Mouse (Mus musculus) hindbrain, embryonic 11.5 days (tissue): ENCODE results near the gene B3galnt1. TPM values are rescaled to one million over a fixed set of nuclear protein-coding genes. Genes with fewer than 3 reads are reported as not detected.

Experiments used
- ATAC-seq: fragments of 200-750 bp; cut with Nextera tagmentation; 2 replicates; pipeline ENCODE4 v1.8.0; 2017; ENCODE audit warnings: mild to moderate bottlenecking, moderate TSS enrichment, moderate library complexity; ENCODE audit not compliant: low FRiP score
- DNase-seq: peaks from one replicate; pipeline ENCODE4 v3.0.0-alpha.2; 2015; ENCODE audit warnings: low spot score
- H3K27ac ChIP-seq: fragments of 300-500 bp; sonication (generic); 2 replicates; pipeline ENCODE4 v1.5.1; 2014; ENCODE audit warnings: mild to moderate bottlenecking, low read depth, low read length
- H3K27me3 ChIP-seq: fragments of 300-500 bp; sonication (generic); 2 replicates; pipeline ENCODE4 v1.6.1; 2014; ENCODE audit warnings: mild to moderate bottlenecking, low read length, moderate library complexity, mixed read lengths; ENCODE audit not compliant: control insufficient read depth, insufficient read depth
- H3K36me3 ChIP-seq: fragments of 300-500 bp; sonication (generic); 2 replicates; pipeline ENCODE4 v1.6.1; 2014; ENCODE audit warnings: mild to moderate bottlenecking, low read length, moderate library complexity, mixed read lengths; ENCODE audit not compliant: control insufficient read depth, insufficient read depth
- H3K4me1 ChIP-seq: fragments of 300-500 bp; sonication (generic); replicated peaks from 2 replicates; pipeline ENCODE4 v1.6.1; 2014; ENCODE audit warnings: low read length, mixed read lengths; ENCODE audit not compliant: control insufficient read depth, insufficient read depth
- H3K4me2 ChIP-seq: fragments of 300-500 bp; sonication (generic); replicated peaks from 2 replicates; pipeline ENCODE4 v1.6.1; 2014; ENCODE audit warnings: mild to moderate bottlenecking, low read depth, low read length
- H3K4me3 ChIP-seq: fragments of 300-500 bp; sonication (generic); 2 replicates; pipeline ENCODE4 v1.5.1; 2014; ENCODE audit warnings: low read depth, low read length
- H3K9ac ChIP-seq: fragments of 300-500 bp; sonication (generic); 2 replicates; pipeline ENCODE4 v1.6.1; 2014; ENCODE audit warnings: low read depth, low read length
- H3K9me3 ChIP-seq: fragments of 300-500 bp; sonication (generic); 2 replicates; pipeline ENCODE4 v1.6.1; 2016; ENCODE audit warnings: low read length; ENCODE audit not compliant: control insufficient read depth
- WGBS: fragments of 180-500 bp; shearing (Covaris S2); extraction: QIAGEN DNeasy Blood & Tissue Kit; methylation state at CpG from one replicate; pipeline ENCODE4 v1.1.7; 2014; 5-methylcytosine and 5-hydroxymethylcytosine counted together
- polyA plus RNA-seq: library from polyadenylated mRNA; unstranded; fragments of >200 nt; fragmentation: Nextera tagmentation; extraction: Ambion mirVana; gene quantifications from 2 replicates; pipeline ENCODE4 v1.2.1, GENCODE M21; 2014

B3galnt1 gene
- polyA plus RNA-seq, 1 experiment from 2014 or later, result 46.6 TPM

- 80% methylated on average over 12 of the region's 12 CpGs for WGBS
- H3K27ac ChIP-seq, result no peak overlapping the region
- H3K4me2 ChIP-seq, result no peak overlapping the region
- H3K4me3 ChIP-seq, result no peak overlapping the region
- no peaks in the 10 kb centered on the region for H3K36me3 ChIP-seq
- no peaks in the 10 kb centered on the region for H3K27me3 ChIP-seq
- ATAC-seq (no peak), DNase-seq (no peak)
- no peaks in the 10 kb centered on the region for H3K9me3 ChIP-seq
- H3K4me1 ChIP-seq, result no peaks in the 10 kb centered on the region
- no peak overlapping the region for H3K9ac ChIP-seq
Measured at GRCm38 (mm10) chr3:69556092-69556778, 42.5 kb downstream of the B3galnt1 start.

GRCm38 (mm10) chr3:69555511-69555910 lies 43.2 kb downstream of the B3galnt1 start:
- no peaks in the 10 kb centered on the region for H3K27me3 ChIP-seq
- WGBS, result 86% methylated on average over 6 of the region's 6 CpGs
- H3K9ac ChIP-seq, result no peak overlapping the region
- no peaks in the 10 kb centered on the region for H3K9me3 ChIP-seq
- no peaks in the 10 kb centered on the region for H3K4me1 ChIP-seq
- H3K27ac ChIP-seq, result no peak overlapping the region
- DNase-seq (no peak), ATAC-seq (no peak)
- no peak overlapping the region for H3K4me3 ChIP-seq
- no peak overlapping the region for H3K4me2 ChIP-seq
- no peaks in the 10 kb centered on the region for H3K36me3 ChIP-seq

DNA sequence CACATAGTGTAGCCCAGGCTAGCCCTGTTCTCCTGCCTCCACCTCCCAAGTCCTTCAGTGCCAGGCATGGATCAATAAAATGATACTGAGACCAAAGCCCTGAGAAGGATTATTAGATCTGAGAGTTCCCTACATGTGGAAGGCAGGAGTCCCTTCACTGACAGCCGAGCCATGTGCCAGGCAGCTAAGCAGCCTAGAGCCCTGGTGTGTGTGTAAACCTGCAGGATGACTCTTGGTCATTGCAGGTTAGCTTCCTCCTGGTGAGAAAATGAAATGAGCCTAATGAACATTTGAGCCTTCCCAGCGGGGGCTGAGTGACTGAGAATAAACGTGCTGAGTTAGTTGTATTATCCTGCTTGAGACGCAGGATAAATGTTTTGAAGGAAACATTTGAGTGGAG lies 49.2 kb downstream of the B3galnt1 start:
- Histone ChIP-seq H3K9ac (no peak overlapping the region), H3K27me3 (no peaks in the 10 kb centered on the region), H3K4me1 (no peaks in the 10 kb centered on the region; the same call in 1 of the 2 replicates), H3K4me2 (no peak overlapping the region), H3K4me3 (no peak overlapping the region), H3K36me3 (no peaks in the 10 kb centered on the region), H3K9me3 (no peaks in the 10 kb centered on the region), H3K27ac (no peak overlapping the region)
- 79% methylated on average over 4 of the region's 4 CpGs for WGBS
- DNase-seq (no peak), ATAC-seq (no peak)

DNA sequence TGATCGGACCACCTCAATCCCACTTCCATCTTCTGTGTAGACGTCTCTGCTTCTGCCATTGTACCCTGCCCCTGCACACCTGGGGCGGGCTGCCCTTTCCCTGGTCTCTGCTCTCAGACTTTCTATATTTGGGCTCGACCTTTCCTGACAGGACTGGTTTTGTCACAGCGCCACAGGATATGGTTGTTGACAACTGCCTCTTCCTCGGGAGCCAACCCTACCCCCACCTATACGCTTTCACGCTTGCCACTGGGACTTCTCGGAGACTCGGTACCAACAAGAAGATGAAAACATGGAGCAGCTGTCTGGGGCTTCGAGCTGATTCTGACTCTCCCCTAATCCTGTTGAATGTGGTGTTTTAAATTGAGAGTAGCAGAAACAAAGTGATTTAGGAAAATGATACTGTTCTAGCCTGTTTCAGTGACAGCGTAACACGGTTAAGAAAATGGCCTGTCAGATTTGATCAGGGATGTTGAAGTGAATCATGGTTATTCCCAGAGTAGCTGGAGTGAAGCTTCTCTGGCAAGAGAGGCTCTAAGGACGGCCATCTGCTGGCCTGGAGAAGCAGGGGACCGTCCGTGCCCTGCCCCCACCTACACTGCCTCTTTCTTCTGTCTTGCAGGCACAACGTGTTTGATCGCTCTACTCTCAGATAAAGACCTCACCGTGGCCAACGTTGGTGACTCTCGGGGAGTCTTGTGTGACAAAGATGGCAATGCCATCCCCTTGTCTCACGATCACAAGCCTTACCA lies 49.9 kb downstream of the B3galnt1 start:
- Histone ChIP-seq H3K4me1 (no peaks in the 10 kb centered on the region; the same call in 1 of the 2 replicates), H3K4me2 (no peak overlapping the region), H3K9ac (no peak overlapping the region), H3K27ac (no peak overlapping the region), H3K9me3 (no peaks in the 10 kb centered on the region), H3K27me3 (no peaks in the 10 kb centered on the region), H3K4me3 (no peak overlapping the region), H3K36me3 (no peaks in the 10 kb centered on the region)
- no peak for DNase-seq
- no peak for ATAC-seq
- 80% methylated on average over 22 of the region's 22 CpGs for WGBS

DNA sequence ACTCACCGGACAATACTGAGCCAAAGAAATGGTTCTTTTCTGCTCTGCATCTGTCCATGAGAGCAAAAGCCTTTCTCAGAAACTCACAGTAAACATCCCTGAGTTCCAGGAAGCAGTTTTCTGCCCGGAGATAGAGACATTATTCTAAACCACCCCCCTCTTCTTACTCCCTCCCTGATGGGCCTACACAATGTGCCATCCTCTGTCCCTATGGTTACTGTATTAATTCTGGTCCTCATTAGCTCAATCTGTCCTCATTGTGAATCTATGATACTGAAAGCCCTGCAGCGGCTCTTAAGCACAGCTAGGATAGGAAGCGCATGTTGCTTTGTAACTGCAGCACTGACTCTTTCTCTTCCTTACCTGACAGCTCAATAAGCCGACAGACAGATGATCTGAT lies 53.7 kb downstream of the B3galnt1 start:
- H3K27me3 ChIP-seq, result no peaks in the 10 kb centered on the region
- no peak for DNase-seq
- H3K27ac ChIP-seq, result no peak overlapping the region
- no peaks in the 10 kb centered on the region for H3K9me3 ChIP-seq
- H3K4me3 ChIP-seq, result no peak overlapping the region
- H3K4me1 ChIP-seq, result no peaks in the 10 kb centered on the region; the same call in 1 of the 2 replicates
- 83% methylated on average over 5 of the region's 5 CpGs for WGBS
- H3K4me2 ChIP-seq, result no peak overlapping the region
- no peak for ATAC-seq
- no peaks in the 10 kb centered on the region for H3K36me3 ChIP-seq
- H3K9ac ChIP-seq, result no peak overlapping the region

GRCm38 (mm10) chr3:69543730-69544129 lies 55.0 kb downstream of the B3galnt1 start:
- Histone ChIP-seq H3K9ac (no peak overlapping the region), H3K27ac (no peak overlapping the region), H3K4me3 (no peak overlapping the region), H3K27me3 (no peaks in the 10 kb centered on the region), H3K4me1 (no peaks in the 10 kb centered on the region; the same call in 1 of the 2 replicates), H3K9me3 (no peaks in the 10 kb centered on the region), H3K4me2 (no peak overlapping the region), H3K36me3 (no peaks in the 10 kb centered on the region)
- DNase-seq, result no peak
- ATAC-seq, result no peak
- 100% methylated on average over 1 of the region's 1 CpGs for WGBS

DNA sequence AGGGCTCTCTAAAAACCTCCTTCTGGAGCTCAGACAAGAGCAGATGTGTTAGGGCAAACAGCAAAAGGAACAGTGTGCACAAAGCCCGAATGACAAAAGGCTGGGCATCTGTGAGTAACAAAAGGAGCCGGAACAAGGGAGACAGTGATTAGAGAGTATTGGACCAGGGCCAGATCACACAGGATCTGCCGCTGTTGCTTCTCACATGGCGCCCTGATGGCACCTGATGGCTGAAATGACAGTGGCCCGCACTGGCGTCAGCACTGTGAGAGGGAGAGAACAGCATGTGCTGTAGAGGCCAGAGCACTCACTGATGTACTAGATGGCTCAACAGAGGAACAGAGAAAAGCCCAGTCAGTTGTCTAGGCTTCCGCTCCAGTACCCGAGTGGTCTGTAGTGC lies 55.8 kb downstream of the B3galnt1 start:
- H3K9ac ChIP-seq, result no peak overlapping the region
- no peaks in the 10 kb centered on the region for H3K9me3 ChIP-seq
- 60% methylated on average over 8 of the region's 8 CpGs for WGBS
- 0 out of 2 replicates have a peak overlapping the region, but pooled peaks have one; percentile 3 for H3K27ac ChIP-seq
- H3K4me2 ChIP-seq, result no peak overlapping the region
- H3K4me1 ChIP-seq, result no peaks in the 10 kb centered on the region
- ATAC-seq (peak; percentile 62), DNase-seq (peak; percentile 35)
- no peaks in the 10 kb centered on the region for H3K36me3 ChIP-seq
- H3K27me3 ChIP-seq, result no peaks in the 10 kb centered on the region
- H3K4me3 ChIP-seq, result no peak overlapping the region

DNA sequence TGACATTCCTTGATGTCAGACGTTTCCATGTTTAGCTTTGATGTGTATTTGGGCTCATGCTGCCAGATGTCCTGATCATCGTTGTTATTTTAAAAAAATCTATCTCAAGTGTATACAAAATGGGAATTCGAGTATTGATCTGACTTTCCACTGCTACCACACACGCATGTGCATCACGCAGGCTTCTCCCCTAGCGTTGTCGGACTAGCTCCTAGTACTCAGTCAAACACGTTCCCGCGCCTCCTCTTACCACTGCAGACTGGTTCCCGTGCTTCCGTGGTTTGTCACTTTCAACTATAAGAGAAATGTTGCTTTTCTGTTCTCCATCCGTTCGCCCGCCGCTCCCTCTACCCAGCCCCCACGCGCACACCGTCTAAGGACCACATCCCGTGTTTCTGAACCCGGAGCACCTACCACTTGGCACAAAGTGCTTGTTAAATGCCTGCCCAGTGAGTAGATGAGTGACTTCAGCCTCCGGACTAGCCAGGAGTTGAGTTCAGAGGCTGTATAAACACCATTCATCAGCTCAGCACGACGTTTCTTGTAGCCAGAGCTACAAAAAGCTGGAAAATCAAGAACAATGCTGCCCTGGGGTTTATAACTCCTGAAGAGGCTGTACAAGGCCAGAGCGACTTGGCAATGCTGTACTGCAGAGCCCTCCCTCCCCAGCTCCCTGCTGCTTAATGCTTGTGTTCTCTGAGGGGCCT lies 62.7 kb downstream of the B3galnt1 start:
- Histone ChIP-seq H3K4me1 (no peaks in the 10 kb centered on the region), H3K27ac (no peak overlapping the region; the same call in 1 of the 2 replicates), H3K4me3 (no peak overlapping the region), H3K36me3 (no peaks in the 10 kb centered on the region), H3K9ac (no peak overlapping the region), H3K27me3 (no peaks in the 10 kb centered on the region), H3K9me3 (no peaks in the 10 kb centered on the region), H3K4me2 (no peak overlapping the region)
- 50% methylated on average over 25 of the region's 25 CpGs for WGBS
- peak; percentile 53 for DNase-seq
- ATAC-seq, result peak; percentile 67
